Mouse (Mus musculus) heart, embryonic 15.5 days (tissue): ENCODE measurements at regions not wholly inside any gene's neighbourhood (a gene's known extent, or its start where the extent isn't known, plus 50 kb on each side); places are given as distances from the start of the nearest gene placed in this dataset.

Experiments
- ATAC-seq: fragments of 200-750 bp; cut with Nextera tagmentation; replicated peaks from 2 replicates; pipeline ENCODE4 v1.8.0; 2017; ENCODE audit warnings: low read depth, moderate TSS enrichment; ENCODE audit not compliant: insufficient number of reproducible peaks, insufficient read depth, low FRiP score
- H3K27ac ChIP-seq: fragments of 300-500 bp; sonication (generic); 2 replicates; pipeline ENCODE4 v1.5.1; 2015; ENCODE audit warnings: mild to moderate bottlenecking, inconsistent platforms
- H3K27me3 ChIP-seq: fragments of 300-500 bp; sonication (generic); 2 replicates; pipeline ENCODE4 v1.6.1; 2015; ENCODE audit warnings: inconsistent platforms
- H3K36me3 ChIP-seq: fragments of 300-500 bp; sonication (generic); 2 replicates; pipeline ENCODE4 v1.6.1; 2015; ENCODE audit warnings: mild to moderate bottlenecking, inconsistent platforms
- H3K4me1 ChIP-seq: fragments of 300-500 bp; sonication (generic); replicated peaks from 2 replicates; pipeline ENCODE4 v1.6.1; 2015; ENCODE audit warnings: inconsistent platforms
- H3K4me2 ChIP-seq: fragments of 300-500 bp; sonication (generic); 2 replicates; pipeline ENCODE4 v1.6.1; 2015; ENCODE audit warnings: inconsistent platforms, mild to moderate bottlenecking, moderate library complexity
- H3K4me3 ChIP-seq: fragments of 300-500 bp; sonication (generic); 2 replicates; pipeline ENCODE4 v1.5.1; 2015; ENCODE audit warnings: mild to moderate bottlenecking, inconsistent platforms
- H3K9ac ChIP-seq: fragments of 300-500 bp; sonication (generic); 2 replicates; pipeline ENCODE4 v1.6.1; 2015; ENCODE audit warnings: mild to moderate bottlenecking, inconsistent platforms
- H3K9me3 ChIP-seq: fragments of 300-500 bp; sonication (generic); replicated peaks from 2 replicates; pipeline ENCODE4 v1.6.1; 2016; ENCODE audit warnings: inconsistent platforms
- WGBS: fragments of 180-500 bp; shearing (Covaris S2); methylation state at CpG from one replicate; pipeline ENCODE4 v1.1.7; 2015; ENCODE audit warnings: mixed read lengths; 5-methylcytosine and 5-hydroxymethylcytosine counted together

GRCm38 (mm10) chr10:96752531-96752930, 135.7 kb downstream of the Btg1 start:
- no peaks in the 10 kb centered on the region for H3K9me3 ChIP-seq
- H3K27ac ChIP-seq: peak overlapping the region; percentile 84
- H3K4me2 ChIP-seq: no peak overlapping the region
- no peak overlapping the region for H3K9ac ChIP-seq
- peaks cover 52% of the 10 kb centered on the region for H3K4me1 ChIP-seq
- no peaks in the 10 kb centered on the region for H3K27me3 ChIP-seq
- ATAC-seq: no peak
- WGBS: 88% methylated on average over 5 of the region's 5 CpGs
- H3K36me3 ChIP-seq: no peaks in the 10 kb centered on the region
- no peak overlapping the region for H3K4me3 ChIP-seq

GRCm38 (mm10) chr10:96753521-96753920, 136.7 kb downstream of the Btg1 start:
- Histone ChIP-seq H3K36me3 (no peaks in the 10 kb centered on the region), H3K4me2 (no peak overlapping the region), H3K9ac (no peak overlapping the region), H3K27me3 (no peaks in the 10 kb centered on the region), H3K9me3 (no peaks in the 10 kb centered on the region), H3K4me3 (no peak overlapping the region), H3K4me1 (peaks cover 52% of the 10 kb centered on the region), H3K27ac (peak overlapping the region; percentile 84)
- no peak for ATAC-seq
- WGBS: 26% methylated on average over 1 of the region's 1 CpGs

GRCm38 (mm10) chr10:96755674-96756073, 138.9 kb downstream of the Btg1 start:
- Histone ChIP-seq H3K27ac (peak overlapping the region; percentile 68), H3K9ac (no peak overlapping the region), H3K36me3 (no peaks in the 10 kb centered on the region), H3K4me1 (peaks cover 49% of the 10 kb centered on the region), H3K4me2 (peak overlapping the region; percentile 6; the same call in 1 of the 2 replicates), H3K4me3 (no peak overlapping the region), H3K9me3 (no peaks in the 10 kb centered on the region), H3K27me3 (no peaks in the 10 kb centered on the region)
- 29% methylated on average over 8 of the region's 8 CpGs for WGBS
- ATAC-seq: no peak

GRCm38 (mm10) chr10:96756355-96757084, 139.7 kb downstream of the Btg1 start:
- Histone ChIP-seq H3K27ac (peak overlapping the region; percentile 70), H3K4me3 (no peak overlapping the region), H3K4me1 (peaks cover 42% of the 10 kb centered on the region), H3K9ac (no peak overlapping the region), H3K36me3 (no peaks in the 10 kb centered on the region), H3K4me2 (no peak overlapping the region), H3K27me3 (no peaks in the 10 kb centered on the region), H3K9me3 (no peaks in the 10 kb centered on the region)
- no peak for ATAC-seq
- WGBS: 15% methylated on average over 5 of the region's 5 CpGs

GRCm38 (mm10) chr10:96757311-96757710, 140.5 kb downstream of the Btg1 start:
- WGBS: 83% methylated on average over 1 of the region's 1 CpGs
- H3K27me3 ChIP-seq: no peaks in the 10 kb centered on the region

GRCm38 (mm10) chr10:96761601-96762000, 144.8 kb downstream of the Btg1 start:
- 91% methylated on average over 8 of the region's 8 CpGs for WGBS
- H3K4me2 ChIP-seq: no peak overlapping the region
- no peaks in the 10 kb centered on the region for H3K9me3 ChIP-seq
- H3K27me3 ChIP-seq: no peaks in the 10 kb centered on the region
- H3K27ac ChIP-seq: no peak overlapping the region
- no peak for ATAC-seq
- H3K9ac ChIP-seq: no peak overlapping the region
- H3K4me3 ChIP-seq: no peak overlapping the region
- peaks cover 6% of the 10 kb centered on the region for H3K4me1 ChIP-seq
- H3K36me3 ChIP-seq: no peaks in the 10 kb centered on the region

More at GRCm38 (mm10) chr10:96757311-96757710, 140.5 kb downstream of the Btg1 start:
- H3K27ac ChIP-seq: peak overlapping the region; percentile 70; the same call in 1 of the 2 replicates
- H3K4me3 ChIP-seq: no peak overlapping the region
- peaks cover 35% of the 10 kb centered on the region for H3K4me1 ChIP-seq
- ATAC-seq: no peak
- no peaks in the 10 kb centered on the region for H3K36me3 ChIP-seq
- no peak overlapping the region for H3K4me2 ChIP-seq
- H3K9me3 ChIP-seq: no peaks in the 10 kb centered on the region
- no peak overlapping the region for H3K9ac ChIP-seq

- Histone ChIP-seq H3K4me2 (no peak overlapping the region), H3K36me3 (no peaks in the 10 kb centered on the region), H3K27ac (no peak overlapping the region), H3K4me3 (no peak overlapping the region), H3K9ac (no peak overlapping the region), H3K27me3 (no peaks in the 10 kb centered on the region), H3K4me1 (no peaks in the 10 kb centered on the region), H3K9me3 (no peaks in the 10 kb centered on the region)
- 83% methylated on average over 5 of the region's 5 CpGs for WGBS
- no peak for ATAC-seq
These were observed 148.8 kb downstream of the Btg1 start for GRCm38 (mm10) chr10:96765626-96766025.

GRCm38 (mm10) chr10:96778220-96778619, 161.4 kb downstream of the Btg1 start:
- no peaks in the 10 kb centered on the region for H3K27me3 ChIP-seq
- no peaks in the 10 kb centered on the region for H3K9me3 ChIP-seq
- H3K4me2 ChIP-seq: no peak overlapping the region
- ATAC-seq: no peak
- H3K36me3 ChIP-seq: no peaks in the 10 kb centered on the region
- no peaks in the 10 kb centered on the region for H3K4me1 ChIP-seq
- WGBS: 89% methylated on average over 1 of the region's 1 CpGs
- no peak overlapping the region for H3K9ac ChIP-seq
- no peak overlapping the region for H3K27ac ChIP-seq
- H3K4me3 ChIP-seq: no peak overlapping the region

GRCm38 (mm10) chr10:96783966-96784365, 167.2 kb downstream of the Btg1 start:
- Histone ChIP-seq H3K36me3 (no peaks in the 10 kb centered on the region), H3K27me3 (no peaks in the 10 kb centered on the region), H3K9me3 (no peaks in the 10 kb centered on the region), H3K9ac (no peak overlapping the region), H3K4me3 (no peak overlapping the region), H3K4me1 (no peaks in the 10 kb centered on the region), H3K4me2 (no peak overlapping the region), H3K27ac (no peak overlapping the region)
- 90% methylated on average over 5 of the region's 5 CpGs for WGBS
- ATAC-seq: no peak

- Histone ChIP-seq H3K4me2 (no peak overlapping the region), H3K27me3 (no peaks in the 10 kb centered on the region), H3K4me1 (no peaks in the 10 kb centered on the region), H3K4me3 (no peak overlapping the region), H3K36me3 (no peaks in the 10 kb centered on the region), H3K9ac (no peak overlapping the region), H3K27ac (no peak overlapping the region), H3K9me3 (no peaks in the 10 kb centered on the region)
- no peak for ATAC-seq
- WGBS: 75% methylated on average over 8 of the region's 8 CpGs
These were observed 170.2 kb downstream of the Btg1 start for GRCm38 (mm10) chr10:96786903-96787571.

- 47% methylated on average over 1 of the region's 1 CpGs for WGBS
- H3K9ac ChIP-seq: no peak overlapping the region
- no peak overlapping the region for H3K4me2 ChIP-seq
- no peaks in the 10 kb centered on the region for H3K36me3 ChIP-seq
- no peaks in the 10 kb centered on the region for H3K9me3 ChIP-seq
- no peak for ATAC-seq
- H3K4me3 ChIP-seq: no peak overlapping the region
- H3K27me3 ChIP-seq: no peaks in the 10 kb centered on the region
- H3K4me1 ChIP-seq: no peaks in the 10 kb centered on the region
- no peak overlapping the region for H3K27ac ChIP-seq
These were observed 170.8 kb downstream of the Btg1 start for GRCm38 (mm10) chr10:96787572-96787946.
